Mouse (Mus musculus): ENCODE results near the gene Pla2g3. TPM values are rescaled to one million over a fixed set of nuclear protein-coding genes. Genes with fewer than 3 reads are reported as not detected.
A peak's percentile ranks its signal among the peaks of the same experiment; 100 is the strongest.

Gene Pla2g3
- total RNA-seq, 2 experiments from 2014 or later, result not detected

- no peak for DNase-seq (ENCODE audit: low spot score)
Measured at GRCm38 (mm10) chr11:3492748-3493147, 4.7 kb downstream of the Pla2g3 start.

- no peak for DNase-seq (ENCODE audit: low spot score)
Measured at GRCm38 (mm10) chr11:3494857-3495256, 6.8 kb downstream of the Pla2g3 start.

- DNase-seq (ENCODE audit: low spot score), result no peak
Measured at GRCm38 (mm10) chr11:3495496-3495895, 7.4 kb downstream of the Pla2g3 start.

GRCm38 (mm10) chr11:3496756-3497155, 8.7 kb downstream of the Pla2g3 start:
- DNase-seq (ENCODE audit: low spot score), result no peak

- no peak for DNase-seq (ENCODE audit: low spot score)
Measured at GRCm38 (mm10) chr11:3497296-3497695, 9.2 kb downstream of the Pla2g3 start.

GRCm38 (mm10) chr11:3502057-3502456, 14.0 kb downstream of the Pla2g3 start:
- no peak for DNase-seq (ENCODE audit: low spot score)

- no peak for DNase-seq (ENCODE audit: low spot score)
Measured at GRCm38 (mm10) chr11:3502459-3503072, 14.5 kb downstream of the Pla2g3 start.

- DNase-seq (ENCODE audit: low spot score), result no peak
Measured at GRCm38 (mm10) chr11:3503755-3504693, 15.9 kb downstream of the Pla2g3 start.

- no peak for DNase-seq (ENCODE audit: low spot score)
Measured at GRCm38 (mm10) chr11:3508226-3508625, 20.1 kb downstream of the Pla2g3 start.

- no peak for DNase-seq (ENCODE audit: low spot score)
Measured at GRCm38 (mm10) chr11:3509181-3510085, 21.3 kb downstream of the Pla2g3 start.

GRCm38 (mm10) chr11:3510321-3510720, 22.2 kb downstream of the Pla2g3 start:
- no peak for DNase-seq (ENCODE audit: low spot score)

- DNase-seq (ENCODE audit: low spot score), result no peak
Measured at GRCm38 (mm10) chr11:3513291-3513690, 25.2 kb downstream of the Pla2g3 start.

- DNase-seq (ENCODE audit: low spot score), result peak; percentile 93
Measured at GRCm38 (mm10) chr11:3514529-3515054, 26.5 kb downstream of the Pla2g3 start, which contains the start of gene Selenom. Gene Selenom, plus strand, starts transcription at chr11:3514684.

GRCm38 (mm10) chr11:3515216-3515615, 27.1 kb downstream of the Pla2g3 start:
- DNase-seq (ENCODE audit: low spot score), result no peak

- DNase-seq (ENCODE audit: low spot score), result no peak
Measured at GRCm38 (mm10) chr11:3515637-3516036, 27.6 kb downstream of the Pla2g3 start.

- DNase-seq (ENCODE audit: low spot score), result no peak
Measured at GRCm38 (mm10) chr11:3516121-3516520, 28.0 kb downstream of the Pla2g3 start.

- DNase-seq (ENCODE audit: low spot score), result no peak
Measured at GRCm38 (mm10) chr11:3516859-3517845, 29.1 kb downstream of the Pla2g3 start.

GRCm38 (mm10) chr11:3517846-3518732, 30.0 kb downstream of the Pla2g3 start:
- DNase-seq (ENCODE audit: low spot score), result no peak
